Mouse (Mus musculus): ENCODE measurements around the gene Ccdc62.

Ccdc62 gene

DNA sequence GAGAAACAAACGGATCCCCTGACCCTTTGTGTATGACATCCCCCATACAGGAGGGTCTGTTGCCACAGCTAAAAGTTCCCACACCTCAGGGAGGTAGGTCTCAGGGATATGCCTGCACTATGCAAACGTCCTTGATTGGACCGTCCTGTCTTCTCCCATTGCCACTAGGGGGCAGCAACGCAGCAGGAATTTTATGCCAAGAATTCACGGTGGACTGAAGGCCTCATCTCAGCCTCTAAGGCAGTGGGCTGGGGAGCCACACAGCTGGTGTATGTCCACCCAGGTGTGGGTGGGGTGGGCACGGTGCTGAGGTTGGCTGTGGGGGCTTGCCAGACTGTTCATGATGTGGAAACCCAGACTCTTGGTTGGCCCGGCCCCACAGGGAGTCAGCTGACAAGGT, 70.3 kb downstream of the Ccdc62 start:
- in situ Hi-C loops (cut with MboI, MseI) = loop anchor here (5.0 kb wide), 1 partner anchor 81 kb away; no protein-coding TSS in a partner anchor

GRCm38 (mm10) chr5:124001274-124001673, 70.8 kb downstream of the Ccdc62 start:
- in situ Hi-C loops (cut with MboI, MseI) = loop anchor here (5.0 kb wide), 1 partner anchor 81 kb away; no protein-coding TSS in a partner anchor

DNA sequence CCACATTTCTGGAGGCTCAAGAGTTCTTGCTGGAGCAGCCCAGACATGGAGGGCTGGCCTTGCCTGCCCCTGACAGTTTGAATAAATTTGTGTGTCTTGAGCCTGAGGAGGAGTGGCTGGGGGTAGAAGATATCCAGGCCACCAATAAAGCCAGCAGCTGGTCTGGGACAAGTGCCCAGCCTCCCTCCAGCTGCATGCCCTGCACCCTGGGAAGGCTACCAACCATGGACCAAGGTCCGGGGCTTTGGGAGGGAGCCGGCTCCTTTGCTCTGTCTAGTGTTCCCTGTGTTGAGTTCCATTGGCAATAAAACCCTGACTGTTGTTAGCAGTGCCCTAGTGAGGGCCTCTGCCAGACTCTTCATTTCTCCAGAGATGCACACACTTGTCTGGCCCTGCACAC, 72.4 kb downstream of the Ccdc62 start:
- in situ Hi-C loops (cut with MboI, MseI) = loop anchor here (5.0 kb wide), 1 partner anchor 79 kb away; no protein-coding TSS in a partner anchor

DNA sequence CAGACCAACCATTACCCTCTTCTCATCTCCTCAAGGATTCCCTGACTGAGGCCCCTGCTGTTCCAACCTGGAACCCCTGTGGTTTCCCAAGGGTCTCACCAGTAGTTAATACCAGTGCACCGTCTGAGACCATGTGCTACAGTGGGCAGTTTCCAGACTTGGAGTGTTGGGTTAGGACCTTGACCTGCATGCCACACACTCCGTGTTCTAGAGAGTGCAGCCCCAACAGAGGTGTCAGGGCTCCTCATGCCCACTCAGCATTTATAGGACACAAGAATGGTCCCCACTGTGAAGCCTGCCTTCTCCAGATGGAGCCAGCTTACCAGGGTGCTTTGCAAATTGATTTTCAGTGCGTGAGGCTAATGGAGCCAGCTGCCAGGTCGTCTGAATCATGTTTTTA, 72.9 kb downstream of the Ccdc62 start:
- in situ Hi-C loops (cut with MboI, MseI) = loop anchor here (5.0 kb wide), 1 partner anchor 79 kb away; no protein-coding TSS in a partner anchor

DNA sequence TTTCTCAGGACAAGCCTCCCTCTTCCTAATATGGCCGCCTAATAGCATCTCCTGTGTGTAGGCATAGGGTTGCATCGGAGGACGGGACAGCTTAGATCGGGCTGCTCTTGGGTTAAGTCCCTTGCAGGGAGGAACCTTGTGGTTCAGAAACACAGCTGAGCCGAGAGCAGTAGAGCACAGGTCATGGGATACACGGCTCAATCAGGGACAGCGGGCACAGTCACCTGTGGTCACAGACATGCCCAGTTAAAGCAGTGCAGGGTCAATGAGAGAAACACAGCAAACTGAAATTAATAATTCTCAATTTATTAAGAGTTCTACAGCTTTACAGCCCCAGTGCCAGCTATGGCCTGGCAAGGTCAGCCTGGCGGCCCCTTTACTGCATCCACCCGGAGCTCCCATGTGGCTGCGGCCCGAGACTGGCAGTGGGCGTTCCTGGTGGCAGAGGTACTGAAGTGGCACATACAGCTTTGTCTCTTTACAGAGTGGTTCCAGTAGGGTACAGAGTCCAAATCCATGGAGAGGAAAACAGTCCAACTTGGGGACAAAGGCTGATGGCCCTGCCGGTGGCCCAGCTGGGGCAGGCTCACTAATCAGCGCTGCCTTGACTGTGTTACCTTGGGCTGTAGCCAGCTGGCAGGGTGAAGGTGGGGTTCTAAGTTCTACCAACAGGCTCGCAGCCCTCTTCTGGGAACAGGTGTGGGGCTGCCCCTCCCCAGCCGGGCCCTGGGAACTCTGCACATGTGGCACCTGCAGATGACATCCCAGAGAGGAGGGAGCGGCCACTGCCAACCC, 74.1 kb downstream of the Ccdc62 start:
- in situ Hi-C loops (cut with MboI, MseI) = loop anchor here (5.0 kb wide), 1 partner anchor 78 kb away; no protein-coding TSS in a partner anchor

GRCm38 (mm10) chr5:124005151-124005500, 74.6 kb downstream of the Ccdc62 start:
- in situ Hi-C loops (cut with MboI, MseI) = no loop called here

GRCm38 (mm10) chr5:124005591-124005990, 75.1 kb downstream of the Ccdc62 start:
- in situ Hi-C loops (cut with MboI, MseI) = no loop called here

- in situ Hi-C loops (cut with MboI, MseI) = no loop called here
Measured at GRCm38 (mm10) chr5:124006082-124006873, 75.8 kb downstream of the Ccdc62 start.

DNA sequence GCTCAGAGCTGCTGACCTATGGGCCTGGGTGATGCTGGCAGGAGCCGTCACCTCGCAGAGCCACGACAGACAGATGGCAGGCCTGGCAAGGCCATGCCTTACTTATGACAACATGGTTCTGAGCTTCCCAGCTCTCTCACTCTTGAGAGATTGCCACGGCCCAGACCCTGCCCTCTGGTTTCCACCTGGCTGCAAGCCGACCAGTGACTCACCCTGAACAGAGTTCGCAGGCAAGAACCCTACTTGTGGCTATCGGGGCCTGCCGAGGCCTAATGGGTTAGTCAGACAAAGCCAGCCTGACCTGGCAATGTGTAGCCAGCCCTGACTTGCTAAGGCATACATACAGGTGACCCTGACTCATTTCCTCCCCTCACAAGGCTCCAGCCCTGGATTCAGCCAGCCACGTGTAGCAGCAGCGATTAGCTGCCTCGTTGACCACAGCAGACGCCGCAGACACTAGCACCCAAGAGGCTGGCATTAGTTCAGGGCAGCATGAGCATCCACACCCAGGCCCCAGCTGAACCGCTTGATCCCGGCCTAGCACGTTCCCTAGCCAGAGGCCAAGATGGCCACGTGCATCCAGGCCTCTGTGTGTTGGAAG, 76.5 kb downstream of the Ccdc62 start:
- in situ Hi-C loops (cut with MboI, MseI) = no loop called here

GRCm38 (mm10) chr5:124010077-124010476, 79.6 kb downstream of the Ccdc62 start:
- in situ Hi-C loops (cut with MboI, MseI) = no loop called here

GRCm38 (mm10) chr5:124010910-124011655, 80.6 kb downstream of the Ccdc62 start:
- in situ Hi-C loops (cut with MboI, MseI) = no loop called here

DNA sequence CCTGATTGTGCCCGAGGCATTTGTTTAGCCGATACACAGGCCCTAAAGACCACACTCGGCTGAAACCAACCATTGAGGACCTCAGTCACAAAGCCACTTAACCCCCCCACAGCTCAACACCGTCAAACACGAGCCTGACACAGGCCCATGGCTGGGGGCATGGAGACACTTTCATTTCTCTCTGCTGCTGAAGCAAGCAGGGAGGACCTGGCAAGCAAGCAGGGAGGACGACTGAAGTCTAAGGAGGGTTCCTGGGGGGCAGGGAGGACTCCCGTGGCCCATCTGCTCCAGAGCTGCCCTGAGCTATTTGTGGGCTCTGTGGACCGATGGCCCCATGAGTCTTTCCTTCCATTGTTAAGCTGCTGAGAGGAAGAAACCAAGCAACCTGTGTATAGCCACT, 81.4 kb downstream of the Ccdc62 start:
- in situ Hi-C loops (cut with MboI, MseI) = no loop called here

DNA sequence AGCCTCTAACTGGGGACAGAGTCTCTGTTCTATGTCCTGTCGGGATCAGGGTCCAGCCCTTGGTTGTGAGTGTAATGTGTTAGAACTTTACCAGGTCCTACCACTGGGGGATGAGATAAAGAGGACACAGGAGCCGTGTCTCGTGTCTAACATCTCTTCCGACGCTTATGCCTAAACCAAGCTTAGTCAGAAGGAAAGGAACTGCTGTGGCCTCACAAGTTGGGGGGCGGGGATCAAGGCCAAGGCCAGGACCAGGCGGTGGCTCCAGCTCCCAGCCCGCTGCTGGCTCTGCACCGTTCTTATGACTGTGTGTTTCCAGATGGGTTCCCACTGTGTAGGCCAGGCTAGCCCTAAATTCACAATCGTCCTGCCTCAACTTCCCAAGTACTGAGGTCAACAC, 82.4 kb downstream of the Ccdc62 start:
- in situ Hi-C loops (cut with MboI, MseI) = no loop called here

DNA sequence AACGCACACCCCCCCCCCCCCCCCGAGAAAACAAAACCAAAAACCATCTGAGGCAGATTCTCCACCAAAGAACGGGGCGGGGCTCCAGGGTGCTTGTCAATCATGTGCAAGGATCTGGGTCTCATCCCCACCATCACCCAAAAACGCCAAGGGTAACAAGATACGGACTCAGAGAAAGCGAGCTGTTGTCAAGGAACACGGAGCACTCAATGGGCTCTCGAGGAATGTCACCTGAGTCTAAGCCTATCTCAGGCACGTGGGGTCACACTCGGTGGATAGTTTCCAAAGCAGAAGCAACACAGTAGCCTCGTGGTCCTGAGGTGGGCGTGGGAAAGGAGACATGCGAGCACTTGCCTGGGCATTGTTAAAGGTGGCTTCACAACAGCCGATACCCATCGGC, 83.3 kb downstream of the Ccdc62 start:
- in situ Hi-C loops (cut with MboI, MseI) = no loop called here

- in situ Hi-C loops (cut with MboI, MseI) = no loop called here
Measured at GRCm38 (mm10) chr5:124014180-124014579, 83.7 kb downstream of the Ccdc62 start.

- in situ Hi-C loops (cut with MboI, MseI) = no loop called here
Measured at GRCm38 (mm10) chr5:124014791-124015251, 84.3 kb downstream of the Ccdc62 start.

- in situ Hi-C loops (cut with MboI, MseI) = no loop called here
Measured at GRCm38 (mm10) chr5:124015727-124016126, 85.2 kb downstream of the Ccdc62 start.

- in situ Hi-C loops (cut with MboI, MseI) = no loop called here
Measured at GRCm38 (mm10) chr5:124016291-124016821, 85.9 kb downstream of the Ccdc62 start.

DNA sequence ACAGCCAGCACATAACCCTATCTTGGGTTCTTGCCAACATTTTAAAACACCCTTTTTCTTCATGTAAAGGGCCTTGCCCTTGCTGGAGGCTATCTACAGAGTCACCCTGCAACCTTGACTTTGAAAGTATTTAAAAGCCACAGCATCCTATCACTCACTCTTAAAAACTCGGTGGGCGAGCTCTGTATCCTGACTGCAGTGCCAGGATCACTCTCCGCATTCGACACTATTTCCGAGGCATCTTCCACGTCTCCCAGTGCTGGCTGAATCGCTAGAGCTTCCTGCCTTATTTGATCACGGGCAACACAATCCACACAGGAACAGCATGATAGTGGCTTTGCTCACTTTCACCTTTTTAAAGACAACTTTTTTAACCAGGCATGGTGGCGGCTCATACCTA, 87.5 kb downstream of the Ccdc62 start:
- in situ Hi-C loops (cut with MboI, MseI) = no loop called here

DNA sequence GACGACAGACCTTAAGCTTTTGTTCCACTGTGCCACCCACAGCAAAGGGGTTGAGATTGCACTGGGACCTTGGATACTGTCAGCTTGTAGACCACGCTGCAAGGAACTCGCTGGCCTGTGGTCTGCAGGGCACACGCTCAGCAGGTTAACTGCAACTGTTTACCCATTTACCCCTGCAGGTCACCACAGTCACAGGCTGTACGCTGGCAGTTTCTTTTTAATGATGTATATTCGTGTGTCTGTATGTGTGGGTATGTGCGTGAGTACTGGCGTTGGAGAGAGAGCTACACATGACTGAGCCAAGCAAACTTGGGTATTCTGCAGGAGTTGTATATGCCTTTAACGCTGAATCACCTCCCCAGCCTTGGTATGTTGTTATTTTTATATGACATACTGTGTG, 88.2 kb downstream of the Ccdc62 start:
- in situ Hi-C loops (cut with MboI, MseI) = no loop called here

Measured in T-helper 1 cell (primary cell).